ENCODE assay signal across 8 mouse cellular contexts in the genomic region with DNA sequence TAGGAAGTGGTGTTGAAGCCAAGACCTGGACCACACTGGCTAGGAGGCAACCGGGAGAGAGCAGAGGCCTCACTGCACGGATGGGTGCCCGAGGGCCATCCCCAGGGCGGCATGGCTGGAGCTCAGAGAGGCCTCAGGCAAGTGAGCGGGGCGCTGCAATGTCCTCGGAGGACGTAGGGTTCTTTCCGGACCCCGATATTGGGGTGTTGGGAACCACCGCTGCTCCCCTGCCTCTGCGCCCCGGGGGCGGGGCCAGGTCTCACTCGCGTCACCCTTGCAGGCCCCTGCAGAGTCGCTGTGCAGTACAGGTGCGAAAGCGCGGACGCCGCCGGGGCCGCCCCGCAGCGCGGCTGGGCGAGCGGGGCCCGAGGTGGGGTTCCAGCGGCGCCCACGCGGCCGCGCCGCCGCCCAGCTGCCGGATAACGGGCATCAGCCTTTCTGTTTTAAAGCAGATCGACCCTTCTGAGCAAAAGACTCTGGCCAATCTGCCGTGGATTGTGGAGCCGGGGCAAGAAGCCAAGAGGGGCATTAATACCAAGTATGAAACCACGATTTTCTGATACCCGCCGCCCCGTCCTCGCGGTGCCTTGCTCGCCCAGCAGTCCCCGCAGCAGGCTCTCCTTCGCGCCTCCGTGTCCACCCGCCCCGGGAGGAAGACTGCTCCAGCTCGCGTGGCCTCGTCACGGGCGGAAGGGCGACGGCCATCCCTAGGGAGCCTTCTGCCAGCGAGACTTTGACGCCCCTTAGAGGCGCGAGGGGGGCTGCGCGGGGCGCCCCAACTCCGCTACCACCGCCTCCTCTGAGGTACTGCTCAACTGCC.
DNase-seq lines count a peak whose midpoint lies in the region; ATAC-seq and TF ChIP-seq lines count a peak whose summit lies in the region.

No protein-coding gene starts in this region.

- WGBS in forebrain, embryonic 15.5 days = 2% methylated on average over 72 of the region's 72 CpGs
- WGBS in hindbrain, embryonic 10.5 days = 3% methylated on average over 72 of the region's 72 CpGs
- WGBS in liver, embryonic 11.5 days = 5% methylated on average over 72 of the region's 72 CpGs
- 2% methylated on average over 61 of the region's 72 CpGs for WGBS in neural tube, embryonic 14.5 days

- DNase-seq in adrenal gland, adult (ENCODE audit: inconsistent age in 2 of 2, low spot score in 1 of 2) = peak; percentile 14 to 55
- no peak for DNase-seq in adrenal gland, adult 8-10 months
- DNase-seq in hindbrain, embryonic 10.5 days (ENCODE audit: low spot score) = peak; percentile 44
- peak; percentile 45 for DNase-seq in liver, embryonic 11.5 days (ENCODE audit: low spot score)

- TF ChIP-seq CTCF in bone marrow macrophage, adult 2 months (IDR thresholded peaks at IDR 0.05; ENCODE audit: low read depth, low read length) = no peak

- H3K9ac ChIP-seq in forebrain, embryonic 15.5 days (replicated peaks) = peak overlapping the region; percentile 37
- no peak overlapping the region; the same call in 1 of the 2 replicates for H3K9ac ChIP-seq in liver, embryonic 11.5 days (ENCODE audit: low read depth, low read length)
- H3K9ac ChIP-seq in neural tube, embryonic 14.5 days (replicated peaks; ENCODE audit: low read depth, low read length) = peak overlapping the region; percentile 54

- peak overlapping the region; percentile 52 for H3K4me3 ChIP-seq in bone marrow macrophage, adult 2 months (ENCODE audit: insufficient read depth, low read length)
- peak overlapping the region; percentile 39 for H3K4me3 ChIP-seq in forebrain, embryonic 15.5 days
- H3K4me3 ChIP-seq in hindbrain, embryonic 10.5 days = peak overlapping the region; percentile 68
- H3K4me3 ChIP-seq in liver, embryonic 11.5 days (ENCODE audit: low read depth, low read length) = peak overlapping the region; percentile 48
- peak overlapping the region; percentile 36 for H3K4me3 ChIP-seq in neural tube, embryonic 14.5 days (ENCODE audit: low read depth, low read length)

- no peaks in the 10 kb centered on the region for H3K9me3 ChIP-seq in forebrain, embryonic 15.5 days
- H3K9me3 ChIP-seq in hindbrain, embryonic 10.5 days = no peaks in the 10 kb centered on the region
- no peaks in the 10 kb centered on the region for H3K9me3 ChIP-seq in liver, embryonic 11.5 days (ENCODE audit: control insufficient read depth, low read length)
- H3K9me3 ChIP-seq in neural tube, embryonic 14.5 days (ENCODE audit: control insufficient read depth, low read length) = no peaks in the 10 kb centered on the region

- H3K4me2 ChIP-seq in forebrain, embryonic 15.5 days (replicated peaks) = peak overlapping the region; percentile 67
- H3K4me2 ChIP-seq in liver, embryonic 11.5 days = peak overlapping the region; percentile 80
- peak overlapping the region; percentile 88 for H3K4me2 ChIP-seq in neural tube, embryonic 14.5 days (ENCODE audit: low read depth, low read length)

- peaks cover 13% of the 10 kb centered on the region; the same call in 1 of the 2 replicates for H3K27me3 ChIP-seq in forebrain, embryonic 15.5 days
- H3K27me3 ChIP-seq in hindbrain, embryonic 10.5 days (ENCODE audit: insufficient read depth, poor library complexity, severe bottlenecking) = peaks cover 62% of the 10 kb centered on the region
- H3K27me3 ChIP-seq in liver, embryonic 11.5 days (replicated peaks; ENCODE audit: control insufficient read depth, insufficient read depth, low read length) = peaks cover 43% of the 10 kb centered on the region
- H3K27me3 ChIP-seq in neural tube, embryonic 14.5 days (ENCODE audit: control insufficient read depth, insufficient read depth, low read length) = no peaks in the 10 kb centered on the region; the same call in 1 of the 2 replicates

- no peak overlapping the region for H3K27ac ChIP-seq in bone marrow macrophage, adult 2 months (ENCODE audit: insufficient read depth, low read depth, low read length)
- H3K27ac ChIP-seq in forebrain, embryonic 15.5 days (replicated peaks) = no peak overlapping the region
- peak overlapping the region; percentile 72 for H3K27ac ChIP-seq in hindbrain, embryonic 10.5 days
- no peak overlapping the region for H3K27ac ChIP-seq in liver, embryonic 11.5 days (ENCODE audit: low read depth, low read length)
- H3K27ac ChIP-seq in neural tube, embryonic 14.5 days (ENCODE audit: low read depth, low read length) = no peak overlapping the region

- ATAC-seq in forebrain, embryonic 15.5 days (replicated peaks) = peak; percentile 51
- ATAC-seq in liver, embryonic 11.5 days (replicated peaks; ENCODE audit: low FRiP score) = peak; percentile 42
- ATAC-seq in neural tube, embryonic 14.5 days (ENCODE audit: low read depth) = peak; percentile 56; the same call in 1 of the 2 replicates
- ATAC-seq in frontal cortex, adult (ENCODE audit: low TSS enrichment) = no peak

- H3K4me1 ChIP-seq in bone marrow macrophage, adult 2 months (ENCODE audit: control insufficient read depth, insufficient read depth, low read length) = peaks cover 4% of the 10 kb centered on the region; the same call in 1 of the 2 replicates
- H3K4me1 ChIP-seq in forebrain, embryonic 15.5 days = peaks cover 30% of the 10 kb centered on the region
- H3K4me1 ChIP-seq in hindbrain, embryonic 10.5 days (replicated peaks) = peaks cover 36% of the 10 kb centered on the region
- no peaks in the 10 kb centered on the region for H3K4me1 ChIP-seq in liver, embryonic 11.5 days (replicated peaks; ENCODE audit: control insufficient read depth, insufficient read depth, low read length)
- peaks cover 9% of the 10 kb centered on the region; the same call in 1 of the 2 replicates for H3K4me1 ChIP-seq in neural tube, embryonic 14.5 days (ENCODE audit: control insufficient read depth, insufficient read depth, low read length)

- H3K36me3 ChIP-seq in forebrain, embryonic 15.5 days = no peaks in the 10 kb centered on the region
- H3K36me3 ChIP-seq in hindbrain, embryonic 10.5 days = no peaks in the 10 kb centered on the region
- no peaks in the 10 kb centered on the region for H3K36me3 ChIP-seq in liver, embryonic 11.5 days (ENCODE audit: control insufficient read depth, insufficient read depth, low read length)
- no peaks in the 10 kb centered on the region for H3K36me3 ChIP-seq in neural tube, embryonic 14.5 days (ENCODE audit: control insufficient read depth, insufficient read depth, low read length)

- no peak for TF ChIP-seq POLR2A in bone marrow macrophage, adult 2 months (IDR thresholded peaks at IDR 0.05; ENCODE audit: borderline replicate concordance, low read depth, low read length)
